Mouse (Mus musculus) urinary bladder, adult 2 months (tissue): ENCODE results near the gene Itga9. TPM values are rescaled to one million over a fixed set of nuclear protein-coding genes. Genes with fewer than 3 reads are reported as not detected.

Source experiments
- DNase-seq: peaks from one replicate; pipeline ENCODE4 v3.0.0; 2022; ENCODE audit warnings: low spot score
- polyA plus RNA-seq: library from polyadenylated mRNA; depleted of rRNA; stranded (reverse); fragments of >200 nt; gene quantifications from 2 replicates; pipeline ENCODE4 v1.2.3, GENCODE M21; 2012

The Itga9 gene
- polyA plus RNA-seq, 1 experiment, result 26.3 TPM

DNA sequence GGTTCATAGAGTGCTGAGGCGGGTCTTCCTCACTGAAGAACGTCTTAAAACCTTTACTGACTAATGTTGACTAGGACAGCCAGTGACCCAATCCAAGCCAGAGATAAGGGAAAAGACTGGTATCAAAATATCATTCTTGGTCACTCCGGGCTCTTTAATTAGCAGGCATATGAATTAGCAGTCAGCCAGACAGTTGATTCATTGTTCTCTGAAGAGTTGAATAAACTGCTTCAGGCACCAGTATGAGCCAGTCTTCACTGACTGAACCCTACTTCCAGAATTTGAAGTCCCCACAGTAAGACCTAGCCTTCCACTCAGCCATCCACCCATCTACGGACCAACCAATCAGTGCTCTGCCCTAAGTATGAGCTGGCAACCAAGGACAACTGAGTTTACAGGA, 163.9 kb downstream of the Itga9 start:
- DNase-seq, result no peak

GRCm38 (mm10) chr9:118774676-118775075, 168.2 kb downstream of the Itga9 start:
- no peak for DNase-seq

- DNase-seq, result no peak
These were observed 170.5 kb downstream of the Itga9 start for GRCm38 (mm10) chr9:118776880-118777438.

- DNase-seq, result no peak
These were observed 172.1 kb downstream of the Itga9 start for GRCm38 (mm10) chr9:118778596-118778995.

GRCm38 (mm10) chr9:118784621-118785020, 178.1 kb downstream of the Itga9 start:
- DNase-seq, result no peak

GRCm38 (mm10) chr9:118785816-118786215, 179.3 kb downstream of the Itga9 start:
- DNase-seq, result no peak

DNA sequence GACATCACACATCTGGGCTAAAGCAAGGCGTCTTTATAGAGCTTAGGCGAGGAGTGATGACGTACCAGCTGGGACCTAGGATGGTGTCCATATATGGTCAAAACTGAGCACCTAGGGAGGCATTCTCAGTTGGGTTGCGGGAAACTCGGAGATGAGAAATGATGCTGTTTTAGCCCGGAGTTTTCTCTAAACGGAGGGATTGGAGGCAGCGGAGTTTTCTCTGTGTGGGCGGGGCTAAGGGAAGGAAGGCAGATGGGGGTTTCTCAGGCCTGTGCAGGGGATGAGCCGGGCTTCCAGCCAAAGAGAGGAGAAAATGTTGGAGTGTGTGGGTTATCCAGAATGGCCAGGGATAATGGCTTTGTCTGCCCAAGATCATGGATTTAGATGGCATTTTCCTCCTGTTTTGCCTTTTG, 182.4 kb downstream of the Itga9 start:
- DNase-seq, result no peak

DNA sequence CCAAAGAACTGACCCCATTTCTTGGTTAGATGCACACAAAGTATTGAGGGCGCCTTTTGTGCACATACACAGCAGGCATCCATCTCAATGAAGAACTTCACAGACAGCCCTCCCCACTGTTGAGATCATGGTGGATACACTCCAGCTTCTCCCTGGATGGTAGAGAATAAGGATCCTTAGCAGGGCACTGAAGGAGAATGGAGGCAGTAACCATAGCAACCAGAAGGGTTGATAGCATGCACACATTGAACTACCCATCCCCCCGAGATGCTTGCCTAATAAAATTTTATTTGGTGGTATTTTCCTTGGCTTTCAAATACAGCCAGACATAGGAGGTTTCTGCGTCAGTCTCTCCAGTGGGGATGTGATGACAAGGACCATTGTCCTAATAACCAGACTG, 184.7 kb downstream of the Itga9 start:
- no peak for DNase-seq

DNA sequence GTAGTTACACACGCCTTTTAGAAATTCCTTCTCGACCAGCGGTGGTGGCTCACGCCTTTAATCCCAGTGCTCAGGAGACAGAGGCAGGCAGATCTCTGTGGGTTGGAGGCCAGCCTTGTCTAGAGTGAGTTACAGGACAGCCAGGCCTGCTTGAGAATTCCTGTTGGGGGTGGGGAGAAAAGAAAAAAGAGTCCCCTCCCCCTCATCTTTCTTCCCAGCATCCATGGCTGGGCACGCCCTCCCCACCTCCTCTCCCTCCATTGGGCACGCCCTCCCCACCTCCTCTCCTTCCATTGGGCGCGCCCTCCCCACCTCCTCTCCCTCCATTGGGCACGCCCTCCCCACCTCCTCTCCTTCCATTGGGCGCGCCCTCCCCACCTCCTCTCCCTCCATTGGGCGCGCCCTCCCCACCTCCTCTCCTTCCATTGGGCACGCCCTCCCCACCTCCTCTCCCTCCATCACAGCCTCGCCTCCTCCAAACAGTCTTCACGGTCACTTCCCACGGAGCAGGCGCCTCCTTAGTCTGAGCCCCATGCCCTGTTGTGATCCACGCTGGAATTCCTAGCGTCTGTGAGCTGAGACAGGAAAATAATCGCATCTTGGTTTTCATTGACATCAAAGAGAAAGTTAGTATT, 186.8 kb downstream of the Itga9 start:
- no peak for DNase-seq

DNA sequence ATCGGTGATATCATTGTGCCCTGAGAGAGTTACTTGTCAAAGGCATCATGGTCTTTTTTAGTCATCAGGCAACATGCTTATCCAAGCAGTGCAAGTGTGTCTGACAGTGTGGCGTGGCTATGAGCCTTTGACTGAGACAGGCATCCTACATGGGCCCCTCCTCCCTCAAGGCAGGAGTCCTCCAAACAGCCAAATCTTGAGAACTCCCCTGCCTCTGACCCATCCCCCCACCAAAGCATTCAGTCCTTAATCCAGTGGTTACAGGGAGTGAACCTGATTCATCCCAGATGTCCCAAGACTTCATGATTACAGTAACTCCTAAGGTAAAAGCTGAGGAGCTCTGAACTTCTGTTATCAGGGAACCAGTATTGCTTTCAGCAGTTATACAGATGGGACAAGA, 188.2 kb downstream of the Itga9 start:
- DNase-seq, result no peak

DNA sequence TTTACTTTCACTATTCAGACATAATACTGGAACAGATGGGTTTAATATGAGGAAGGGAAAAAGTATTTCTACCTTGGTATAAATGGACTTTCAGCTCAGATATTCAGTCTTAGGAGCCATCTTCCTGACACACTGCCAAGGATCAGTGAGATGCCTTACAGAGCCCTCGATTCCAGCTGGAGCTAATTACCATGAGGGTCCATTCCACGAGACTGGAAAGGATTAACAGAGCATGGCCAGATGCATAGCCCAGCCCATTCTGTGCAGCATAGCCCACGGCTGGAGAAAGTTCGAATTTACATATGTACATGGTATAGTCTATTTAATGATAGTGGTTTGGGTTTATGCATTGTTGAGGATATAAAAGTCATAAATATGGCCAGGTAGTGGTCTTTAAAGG, 188.8 kb downstream of the Itga9 start:
- DNase-seq, result no peak

- no peak for DNase-seq
These were observed 192.6 kb downstream of the Itga9 start for GRCm38 (mm10) chr9:118799105-118799504.

DNA sequence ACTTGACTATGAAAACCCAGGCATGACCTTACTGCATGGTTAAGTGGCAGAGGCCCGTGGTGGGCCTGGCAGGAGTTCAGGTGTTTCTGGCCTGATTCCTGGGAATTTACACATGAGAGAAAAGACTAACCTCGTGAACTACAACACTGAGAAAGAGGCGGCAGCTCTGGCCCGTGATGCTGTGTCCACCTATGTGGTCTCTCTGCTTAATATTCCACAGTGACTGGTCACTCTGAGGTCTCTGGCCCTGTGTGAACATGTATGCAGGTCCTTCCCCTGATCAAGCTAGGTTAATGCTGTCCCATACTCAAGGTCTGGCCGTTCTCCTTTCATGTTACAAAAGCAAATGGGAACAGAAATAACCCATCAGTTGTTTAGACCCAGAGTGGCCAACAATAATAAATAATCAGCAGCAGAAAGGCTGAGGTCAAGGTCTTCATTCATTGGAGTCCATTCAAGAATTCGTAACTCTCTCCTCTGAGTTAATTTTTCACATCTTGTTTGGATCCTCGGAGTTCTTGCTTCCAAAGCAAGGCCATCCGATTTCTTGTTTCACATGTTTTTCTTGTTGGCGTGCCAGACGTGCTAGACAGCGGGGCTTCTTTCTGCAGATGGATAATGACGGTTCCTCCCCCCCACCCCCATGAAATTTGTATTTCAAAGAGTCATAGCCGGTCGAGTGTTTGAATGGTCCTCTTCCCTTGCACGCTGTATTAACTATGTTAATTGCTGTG, 194.9 kb downstream of the Itga9 start:
- DNase-seq, result no peak

GRCm38 (mm10) chr9:118801910-118802287, 195.4 kb downstream of the Itga9 start:
- no peak for DNase-seq

DNA sequence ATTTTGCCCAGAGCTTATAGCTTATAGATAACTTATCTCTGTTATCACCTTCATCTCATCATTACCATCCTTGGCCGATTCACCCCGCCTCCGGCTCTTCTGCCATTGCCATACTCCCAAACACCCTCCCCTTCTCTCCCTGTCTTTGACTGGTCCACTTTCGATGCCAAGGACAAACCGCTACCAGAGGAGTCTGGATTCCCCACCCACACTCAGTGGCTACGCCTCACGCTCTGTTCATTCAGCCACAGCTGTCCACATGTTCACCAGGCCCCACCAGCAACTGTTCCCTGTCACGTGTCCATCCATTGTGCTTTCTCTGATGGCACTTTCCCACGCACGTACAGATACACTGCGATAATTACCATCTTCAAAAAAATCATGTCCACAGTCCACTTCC, 195.9 kb downstream of the Itga9 start:
- no peak for DNase-seq

- no peak for DNase-seq
These were observed 199.2 kb downstream of the Itga9 start for GRCm38 (mm10) chr9:118805740-118806139.

- DNase-seq, result no peak
These were observed 201.2 kb downstream of the Itga9 start for GRCm38 (mm10) chr9:118807669-118808068.

DNA sequence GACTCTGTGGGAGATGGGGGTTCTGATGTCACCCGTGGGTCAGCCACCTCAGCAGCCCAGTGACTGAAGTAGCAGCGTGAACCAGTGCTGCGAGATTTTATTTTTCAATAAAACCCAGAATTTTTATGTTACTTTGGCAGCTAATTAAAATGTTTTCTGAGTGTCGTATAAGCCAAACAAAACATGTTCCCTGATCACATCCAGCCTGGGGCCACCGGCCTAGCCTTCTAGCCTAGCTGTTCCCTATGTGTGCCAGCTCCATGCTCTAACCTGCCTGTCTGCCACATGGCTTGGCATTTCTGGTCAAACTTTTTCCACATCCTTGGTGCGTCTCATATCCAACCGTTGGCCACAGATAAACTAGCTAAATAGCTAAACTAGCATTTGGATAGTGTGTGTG, 205.7 kb downstream of the Itga9 start:
- no peak for DNase-seq

- no peak for DNase-seq
These were observed 207.0 kb downstream of the Itga9 start for GRCm38 (mm10) chr9:118813492-118813891.

GRCm38 (mm10) chr9:118814056-118814455, 207.6 kb downstream of the Itga9 start:
- no peak for DNase-seq

DNA sequence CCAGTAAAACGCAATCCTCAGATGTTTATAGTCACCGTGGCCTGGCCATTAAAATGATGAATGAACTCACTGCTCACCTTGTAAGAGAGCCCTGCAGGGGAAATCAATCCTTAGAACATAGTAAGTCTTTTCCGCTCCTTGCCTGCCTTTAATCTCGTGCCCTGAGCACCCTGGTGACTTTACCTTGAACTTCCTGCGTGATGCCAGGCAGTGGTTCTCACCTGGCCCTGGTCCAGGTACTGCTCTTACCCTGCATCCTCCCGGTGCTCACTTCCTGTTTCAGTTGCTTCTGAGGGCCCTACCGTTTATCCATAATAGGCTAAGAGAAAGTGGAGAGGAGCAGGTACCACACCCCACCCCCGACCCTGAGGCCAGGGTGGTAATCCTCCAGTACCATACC, 208.0 kb downstream of the Itga9 start:
- no peak for DNase-seq

- DNase-seq, result no peak
These were observed 209.1 kb downstream of the Itga9 start for GRCm38 (mm10) chr9:118815543-118815942.

- DNase-seq, result no peak
These were observed 212.0 kb downstream of the Itga9 start for GRCm38 (mm10) chr9:118818508-118818907.
